Mouse (Mus musculus): ENCODE results near the gene Hspbp1.

Gene Hspbp1

GRCm38 (mm10) chr7:4629586-4629985 is 55.3 kb downstream of the Hspbp1 start:
- DNase-seq: peak; percentile 41 to 55

DNA sequence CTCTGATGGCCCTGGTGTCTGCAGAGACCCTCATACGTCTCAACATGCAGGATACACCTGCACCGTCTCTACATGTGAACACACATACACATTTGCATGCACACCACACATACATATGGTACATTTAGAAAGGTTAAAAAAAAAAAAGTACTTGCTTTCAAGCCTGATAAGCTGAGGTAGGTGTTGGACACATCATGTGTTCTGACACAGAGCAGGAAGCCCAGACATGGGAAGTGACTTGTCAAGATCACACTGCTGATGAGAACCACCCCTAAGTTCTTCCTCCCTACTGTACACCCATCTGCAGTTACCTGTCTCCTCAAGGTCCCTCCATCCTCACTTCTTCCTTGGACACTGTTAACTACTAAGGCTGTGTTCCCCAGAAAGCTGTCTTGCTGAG is 58.9 kb downstream of the Hspbp1 start:
- no peak for DNase-seq

DNA sequence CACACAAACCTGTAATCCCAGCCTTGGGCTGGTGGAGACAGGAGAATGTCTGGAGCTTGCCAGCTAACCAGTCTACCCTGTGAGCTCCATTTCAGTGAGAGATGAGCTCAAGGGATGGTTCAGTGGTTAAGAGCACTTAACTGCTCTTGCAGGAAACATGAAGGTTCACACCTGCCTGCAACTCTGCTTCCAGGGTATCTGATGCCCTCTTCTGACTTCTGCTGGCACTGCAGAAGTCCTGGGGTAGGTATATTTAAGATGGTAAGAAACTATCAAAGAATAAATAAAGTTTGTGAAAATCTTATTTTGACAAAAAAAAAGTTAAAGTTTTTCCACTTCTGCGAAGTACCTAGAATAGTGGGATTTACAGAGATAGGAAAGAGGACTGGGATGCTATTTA is 60.5 kb downstream of the Hspbp1 start:
- peak in 1 of 2 experiments; percentile 30 for DNase-seq

- DNase-seq: peak; percentile 69 to 75
These were observed 61.2 kb downstream of the Hspbp1 start for GRCm38 (mm10) chr7:4623544-4624189.

DNA sequence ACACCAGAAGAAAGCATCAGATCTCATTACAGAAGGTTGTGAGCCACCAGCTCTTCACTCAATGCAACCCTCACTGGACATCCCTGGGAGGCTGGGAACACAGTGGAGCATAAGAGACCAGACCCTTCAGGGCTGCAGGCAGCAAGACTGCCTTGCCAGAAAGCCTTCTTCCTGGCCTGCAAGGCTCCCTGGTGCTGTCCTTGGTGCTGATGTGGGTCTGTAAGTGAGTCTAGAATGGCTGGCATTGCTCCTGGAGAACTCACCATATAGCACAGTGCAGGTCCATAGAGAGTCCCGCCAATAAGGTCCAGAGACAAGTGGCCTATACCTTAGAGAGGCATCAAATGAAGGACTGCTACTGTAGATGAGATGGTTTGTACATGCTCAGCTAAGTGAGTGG is 64.9 kb downstream of the Hspbp1 start:
- DNase-seq: no peak

DNA sequence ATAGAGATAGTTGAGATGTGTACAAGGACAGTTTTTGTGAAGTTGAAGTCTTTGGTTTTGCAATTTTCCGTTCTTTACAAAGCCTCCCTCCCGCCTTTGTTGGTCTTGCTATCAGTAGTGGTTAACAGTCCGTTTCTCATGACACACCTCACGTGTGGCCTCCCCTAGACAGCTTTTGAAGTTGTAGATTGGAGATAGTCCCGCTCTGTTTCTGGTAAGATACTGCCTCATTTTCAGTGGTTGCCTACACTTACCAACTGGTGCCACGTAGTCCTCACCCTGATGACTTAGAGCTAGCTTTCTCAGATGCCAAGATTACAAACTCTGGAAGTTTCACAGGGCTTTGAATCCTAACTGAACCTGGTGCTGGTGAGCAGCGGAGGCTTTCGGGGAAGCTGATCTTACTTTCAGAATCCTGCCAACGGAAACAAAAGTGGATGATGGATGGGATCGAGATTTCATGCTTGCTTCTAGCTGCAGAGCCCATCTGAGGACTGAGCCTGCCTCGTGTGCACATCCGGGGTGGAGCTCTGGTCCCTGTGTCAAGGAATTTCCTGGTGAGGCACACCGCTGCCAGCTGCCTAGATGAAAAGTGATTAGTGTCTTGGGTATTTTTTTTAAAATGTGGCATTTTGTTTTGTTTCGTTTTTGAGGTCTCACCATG is 71.0 kb downstream of the Hspbp1 start:
- DNase-seq: no peak

- peak; percentile 49 to 50 for DNase-seq
These were observed 71.9 kb downstream of the Hspbp1 start for GRCm38 (mm10) chr7:4612956-4613355.

GRCm38 (mm10) chr7:4612386-4612785 is 72.5 kb downstream of the Hspbp1 start:
- no peak for DNase-seq

DNA sequence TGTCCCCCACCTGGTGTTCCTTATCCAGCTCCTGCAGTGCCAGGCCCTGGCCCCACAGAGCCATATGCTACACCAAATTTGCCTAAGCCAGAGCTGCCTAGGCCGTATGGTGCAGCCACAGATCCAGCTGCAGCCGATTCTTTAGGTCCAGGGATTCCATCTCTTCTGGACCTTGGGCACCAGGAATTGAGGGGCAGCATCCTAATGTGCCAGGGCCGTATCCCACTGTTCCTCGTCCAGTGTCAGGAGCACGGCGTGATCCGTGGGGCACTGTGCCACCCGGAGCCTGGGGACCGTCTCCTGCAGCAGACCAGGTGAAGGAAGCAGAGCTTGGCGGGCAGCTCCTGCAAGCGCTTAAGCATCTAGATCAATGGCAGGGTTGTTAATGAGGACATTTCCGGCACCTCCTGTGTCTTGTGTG is 72.9 kb downstream of the Hspbp1 start:
- DNase-seq: peak; percentile 80 to 86

DNA sequence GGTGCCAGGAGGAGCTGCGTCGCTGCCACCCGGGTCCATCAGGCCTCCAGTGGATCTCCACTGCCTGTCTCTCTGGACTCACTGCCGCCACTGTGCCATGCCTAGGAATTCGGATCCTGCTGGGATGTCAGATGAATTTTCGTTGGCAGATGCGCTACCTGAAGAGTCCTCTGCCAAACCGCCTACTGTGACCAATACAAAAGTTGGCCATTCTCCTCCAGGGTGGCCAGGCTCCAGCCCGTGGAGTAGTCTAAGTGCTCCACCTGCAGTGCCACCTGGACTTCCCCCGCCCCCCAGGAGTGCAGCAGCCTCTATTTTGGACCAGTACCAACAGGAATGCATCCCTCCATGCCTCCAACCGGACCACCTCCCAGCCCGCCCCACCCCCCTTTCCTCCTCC is 73.4 kb downstream of the Hspbp1 start:
- DNase-seq: peak; percentile 88 to 90
